Mouse (Mus musculus) frontal cortex, postnatal 10 days (tissue): ENCODE results near the gene Unc45b.

Experiments
- DNase-seq, 2 experiments: peaks; one replicate each; pipeline ENCODE4 v3.0.0; 2022; ENCODE audit warnings: low spot score in 2 of 2, mixed read lengths in 1 of 2

The Unc45b gene

GRCm38 (mm10) chr11:82910250-82910649 lies at the start of gene Unc45b:
Unc45b (plus strand) TSS chr11:82910550.
- no peak for DNase-seq

GRCm38 (mm10) chr11:82860759-82861158 lies 49.6 kb upstream of the Unc45b start:
- no peak for DNase-seq

GRCm38 (mm10) chr11:82861558-82861957 lies 48.8 kb upstream of the Unc45b start:
- DNase-seq = no peak

GRCm38 (mm10) chr11:82862638-82863037 lies 47.7 kb upstream of the Unc45b start:
- no peak for DNase-seq

- DNase-seq = no peak
These were observed 47.3 kb upstream of the Unc45b start for GRCm38 (mm10) chr11:82863059-82863458.

GRCm38 (mm10) chr11:82863488-82863931 lies 46.8 kb upstream of the Unc45b start:
- DNase-seq = no peak

GRCm38 (mm10) chr11:82865957-82866356 lies 44.4 kb upstream of the Unc45b start:
- no peak for DNase-seq

GRCm38 (mm10) chr11:82866850-82867564 lies 43.3 kb upstream of the Unc45b start:
- no peak for DNase-seq

- DNase-seq = no peak
These were observed 42.4 kb upstream of the Unc45b start for GRCm38 (mm10) chr11:82867956-82868355.

GRCm38 (mm10) chr11:82869506-82870172 lies 40.7 kb upstream of the Unc45b start:
- no peak for DNase-seq

- DNase-seq = peak; percentile 47 to 55
These were observed 39.9 kb upstream of the Unc45b start for GRCm38 (mm10) chr11:82870173-82871030.

GRCm38 (mm10) chr11:82871031-82871446 lies 39.3 kb upstream of the Unc45b start, which contains the start of gene Rffl:
Rffl (minus strand) TSS chr11:82871210.
- peak; percentile 75 to 91 for DNase-seq

GRCm38 (mm10) chr11:82874924-82875323 lies 35.4 kb upstream of the Unc45b start:
- DNase-seq = no peak

- no peak for DNase-seq
These were observed 34.7 kb upstream of the Unc45b start for GRCm38 (mm10) chr11:82875631-82876030.

- DNase-seq = no peak
These were observed 32.5 kb upstream of the Unc45b start for GRCm38 (mm10) chr11:82877726-82878344.

- DNase-seq = no peak
These were observed 27.2 kb upstream of the Unc45b start for GRCm38 (mm10) chr11:82883180-82883579.

- no peak for DNase-seq
These were observed 23.8 kb upstream of the Unc45b start for GRCm38 (mm10) chr11:82886559-82886958.

GRCm38 (mm10) chr11:82888491-82888946 lies 21.8 kb upstream of the Unc45b start:
- no peak for DNase-seq

GRCm38 (mm10) chr11:82889524-82890341 lies 20.6 kb upstream of the Unc45b start:
- DNase-seq = no peak

- DNase-seq = peak; percentile 81 to 89
These were observed 20.0 kb upstream of the Unc45b start, which contains the start of gene Rad51d for GRCm38 (mm10) chr11:82890342-82890762. Rad51d (minus strand) TSS chr11:82890614.

GRCm38 (mm10) chr11:82891936-82892335 lies 18.4 kb upstream of the Unc45b start, which contains the start of gene Fndc8:
Fndc8 (plus strand) TSS chr11:82892124.
- no peak for DNase-seq
